Mouse (Mus musculus): ENCODE results near the gene Hecw1.

DNA sequence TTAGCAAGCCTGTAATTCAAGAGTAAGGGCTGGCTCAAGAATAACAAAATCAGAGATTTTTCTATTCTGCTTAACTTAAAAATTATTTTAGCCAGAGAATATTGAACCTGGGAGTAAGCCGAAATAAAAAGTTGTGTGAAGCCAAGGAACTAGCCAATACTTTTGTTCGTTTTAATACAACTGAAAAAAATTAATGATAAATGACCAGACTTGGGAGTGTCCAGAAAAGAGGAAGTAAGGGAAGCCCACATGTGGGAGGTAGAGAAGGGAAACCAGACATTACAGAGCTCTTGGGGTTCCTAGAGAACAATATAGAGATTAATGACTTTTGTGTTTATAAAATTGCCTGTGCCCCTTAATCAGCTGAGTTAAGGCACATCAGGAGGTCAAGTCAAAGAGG, 66.0 kb downstream of the Hecw1 start:
- TF ChIP-seq CTCF (IDR thresholded peaks at IDR 0.05; ENCODE audit: borderline replicate concordance, extremely low read depth, insufficient read depth, insufficient read length) (no peak), POLR2A (IDR thresholded peaks at IDR 0.05; ENCODE audit: borderline replicate concordance, extremely low read depth, insufficient read depth, insufficient read length, poor library complexity, severe bottlenecking) (no peak)

Measured in brain, embryonic 14.5 days (tissue).